Mouse (Mus musculus): ENCODE measurements at regions not wholly inside any gene's neighbourhood (a gene's known extent, or its start where the extent isn't known, plus 50 kb on each side); places are given as distances from the start of the nearest gene placed in this dataset.

DNA sequence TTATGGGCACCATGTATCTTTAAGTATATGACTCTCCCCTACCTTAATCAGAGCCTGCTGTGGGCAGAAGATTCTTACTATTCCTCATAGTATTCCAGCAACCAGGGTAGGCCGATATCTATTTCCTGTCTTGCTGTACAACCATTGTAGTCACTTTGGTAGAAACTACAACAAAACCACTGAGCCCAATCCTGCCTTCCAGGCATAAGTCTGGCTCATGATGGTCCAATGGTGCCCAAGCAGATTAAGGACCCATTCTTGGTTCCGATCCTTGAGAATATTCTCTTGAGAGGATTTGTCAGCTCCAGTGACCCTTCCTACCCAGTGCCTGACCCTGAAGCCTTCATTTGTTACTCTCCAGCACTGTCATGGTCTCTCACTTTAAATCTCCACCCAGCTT is 102.9 kb upstream of the Mylip start:
- DNase-seq = no peak

DNA sequence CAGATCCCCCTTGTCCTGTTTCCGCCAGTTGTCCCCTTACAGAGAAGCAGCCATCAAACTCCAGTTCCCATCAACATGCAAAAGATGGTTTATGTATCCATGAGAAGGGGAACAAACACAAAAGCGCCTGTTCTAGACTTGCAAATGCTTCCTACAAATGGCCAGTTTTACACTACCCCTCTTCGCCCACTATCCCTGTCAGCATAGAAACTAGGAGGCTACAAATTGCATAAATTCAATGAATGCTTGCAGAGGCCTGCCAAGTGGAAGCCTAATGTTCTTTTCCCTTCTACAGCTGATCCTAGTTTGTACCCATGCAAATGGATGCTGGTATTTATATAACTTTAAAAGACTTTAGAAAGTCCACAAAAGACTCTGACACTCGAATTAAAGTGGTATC is 102.3 kb upstream of the Mylip start:
- DNase-seq = no peak

DNA sequence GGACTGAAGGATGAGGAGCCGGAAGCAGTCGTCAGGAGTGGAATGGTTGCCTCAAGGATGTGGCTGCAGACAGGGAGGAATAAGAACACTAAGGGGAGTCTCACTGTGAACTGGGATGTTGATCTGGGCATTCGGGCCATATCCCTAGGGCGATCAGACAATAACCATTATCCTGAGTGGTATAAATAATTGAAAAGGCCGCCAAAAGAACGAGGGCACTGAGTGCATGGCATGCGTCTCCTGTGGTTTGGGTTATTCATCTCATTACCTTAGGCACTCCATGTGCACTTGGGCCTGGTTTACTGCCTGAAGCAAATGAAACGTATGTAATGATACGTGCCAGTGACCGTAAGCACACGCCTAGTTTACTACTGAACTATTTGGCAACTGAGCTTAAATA is 99.6 kb upstream of the Mylip start:
- DNase-seq = no peak

DNA sequence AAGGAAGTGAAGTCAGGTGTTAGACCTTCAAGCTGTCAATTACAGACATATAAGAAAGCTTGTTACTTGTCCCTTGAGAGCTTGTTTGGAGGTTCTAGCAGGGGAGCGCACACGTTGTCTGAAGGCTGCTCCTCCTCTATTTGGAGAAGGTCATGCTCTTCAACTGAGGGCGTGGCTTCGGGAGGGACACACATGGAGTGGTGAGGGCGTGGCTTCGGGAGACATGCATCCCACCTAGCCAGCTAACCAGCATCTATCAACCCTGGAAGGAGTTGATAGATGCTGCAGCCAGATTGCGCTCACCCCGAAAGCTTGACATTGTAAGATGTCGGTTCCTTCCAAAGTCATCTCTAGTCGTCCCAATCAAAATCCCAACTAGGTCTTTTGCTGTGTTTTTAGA is 94.9 kb upstream of the Mylip start:
- DNase-seq = no peak

DNA sequence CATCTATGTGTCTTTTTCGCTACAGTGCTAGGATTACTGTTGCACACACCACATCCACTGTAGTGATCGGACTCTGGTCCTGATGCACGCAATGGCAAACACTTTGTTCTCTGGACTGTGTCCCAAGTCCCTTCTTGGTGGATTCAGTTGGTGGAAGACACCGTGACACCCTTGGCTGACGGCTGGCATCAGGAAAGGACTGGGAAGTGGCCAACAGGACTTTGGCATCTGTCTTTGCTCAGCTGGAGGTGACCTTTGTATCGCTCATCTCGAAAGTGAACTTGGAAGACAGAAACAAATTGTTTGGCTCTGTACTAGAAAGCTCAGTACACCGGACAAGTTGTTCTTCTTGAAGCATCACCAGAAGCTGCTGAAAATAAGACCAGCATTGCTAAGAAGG is 88.9 kb upstream of the Mylip start:
- DNase-seq = no peak

DNA sequence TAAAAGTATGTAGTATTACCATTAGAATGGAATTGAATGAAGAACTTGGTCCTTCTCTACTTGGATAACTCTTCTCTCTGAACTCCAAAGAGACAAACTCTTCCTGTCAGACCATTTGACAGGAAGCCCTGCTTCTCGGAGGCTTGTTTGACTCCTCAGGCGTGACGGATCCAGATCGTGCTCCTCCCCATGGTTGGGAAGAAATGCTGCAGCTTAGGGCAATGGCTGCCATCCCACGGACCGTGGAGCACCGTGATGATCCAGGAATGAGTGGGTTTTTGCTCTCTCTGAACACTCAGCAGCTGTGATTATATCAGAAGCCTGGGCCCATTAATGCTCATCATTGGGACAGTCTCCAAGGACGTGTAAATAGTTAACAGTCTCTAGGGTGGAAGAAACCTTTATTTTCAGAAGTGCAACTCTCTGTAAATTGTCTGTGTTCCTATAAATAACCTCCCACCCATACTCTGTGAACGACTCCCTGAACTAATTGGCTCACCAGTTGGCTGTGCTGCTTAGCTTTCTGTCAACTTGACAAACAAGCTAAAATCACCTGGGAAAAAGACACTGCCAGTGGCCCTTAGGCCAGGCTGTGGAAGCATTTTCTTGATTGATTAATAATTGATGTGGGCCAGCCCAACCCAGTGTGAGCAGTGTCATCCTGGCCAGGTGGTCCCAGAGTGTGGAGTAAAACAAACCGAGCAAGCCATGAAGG is 88.2 kb upstream of the Mylip start:
- no peak for DNase-seq

DNA sequence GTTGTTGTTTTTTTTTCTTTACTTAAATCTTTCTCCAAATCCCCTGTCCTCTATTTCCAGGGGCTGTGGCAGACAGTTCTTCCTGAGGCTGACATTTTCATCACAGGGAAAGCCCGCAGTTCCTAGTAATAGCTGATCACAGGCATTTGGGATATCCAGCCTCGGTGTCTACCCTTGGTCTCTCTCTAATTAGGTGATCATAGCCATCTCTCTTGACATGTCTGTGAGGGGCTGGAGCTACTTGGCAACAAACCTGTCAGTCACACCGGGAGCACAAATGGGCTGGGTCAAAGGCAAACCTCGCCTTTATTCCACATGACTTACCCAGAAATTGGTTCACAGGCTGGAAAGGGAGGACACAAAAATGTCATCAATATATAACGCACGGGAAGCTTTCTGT is 86.7 kb upstream of the Mylip start:
- no peak for DNase-seq

DNA sequence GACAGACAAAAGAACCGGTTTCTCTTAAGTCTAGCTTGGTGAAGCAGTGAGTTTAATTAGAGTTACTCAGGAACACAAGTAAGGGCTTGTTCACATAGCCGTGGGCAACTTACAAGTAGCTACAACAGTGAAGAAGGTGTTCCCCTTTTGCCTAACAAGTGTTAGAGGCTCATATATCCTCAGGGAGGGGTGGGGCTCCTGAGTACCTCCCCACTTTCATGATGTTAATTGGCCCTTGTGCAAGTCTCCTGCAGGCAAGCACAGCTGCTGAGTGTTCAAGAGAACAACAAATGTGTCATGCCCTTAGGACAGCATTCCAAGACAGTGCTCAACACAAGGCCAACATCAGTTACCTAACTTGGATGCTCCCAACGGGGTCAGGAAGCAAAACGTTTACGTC is 83.4 kb upstream of the Mylip start:
- no peak for DNase-seq

DNA sequence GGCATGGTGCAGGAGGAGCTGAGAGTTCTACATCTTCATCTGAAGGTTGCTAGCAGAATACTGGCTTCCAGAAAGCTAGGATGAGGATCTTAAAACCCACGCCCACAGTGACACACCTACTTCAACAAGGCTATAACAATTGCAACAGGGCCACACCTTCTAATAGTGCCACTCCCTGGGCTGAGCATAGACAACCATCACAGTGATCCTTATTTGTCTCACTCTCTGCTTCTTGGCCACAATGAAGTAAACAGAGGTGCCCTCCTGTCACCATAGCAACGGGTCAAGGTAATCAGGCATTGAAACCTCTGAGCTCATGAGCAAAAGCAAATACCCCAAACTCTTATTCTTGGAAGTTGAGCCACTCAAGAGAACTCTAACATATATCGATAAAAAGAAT is 82.3 kb upstream of the Mylip start:
- DNase-seq = no peak

DNA sequence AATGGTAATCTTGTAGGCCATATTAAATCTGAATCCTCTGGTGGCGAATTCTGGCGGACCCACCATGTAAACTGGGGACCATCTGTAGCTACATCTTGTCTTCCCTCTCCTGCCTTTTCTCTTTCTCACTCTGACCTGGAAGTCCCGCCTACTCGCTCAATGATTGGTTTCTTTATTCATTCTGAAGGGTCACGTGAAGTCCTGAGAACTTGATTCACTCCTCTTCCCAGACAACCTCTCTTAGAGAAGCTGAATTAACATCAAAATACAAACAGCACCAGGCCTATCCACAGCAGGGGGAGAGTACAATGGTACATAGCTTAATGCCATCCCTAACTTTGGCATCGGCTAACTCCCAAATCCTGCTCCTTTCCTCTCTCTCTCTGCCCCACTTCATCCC is 69.9 kb upstream of the Mylip start:
- DNase-seq = no peak

DNA sequence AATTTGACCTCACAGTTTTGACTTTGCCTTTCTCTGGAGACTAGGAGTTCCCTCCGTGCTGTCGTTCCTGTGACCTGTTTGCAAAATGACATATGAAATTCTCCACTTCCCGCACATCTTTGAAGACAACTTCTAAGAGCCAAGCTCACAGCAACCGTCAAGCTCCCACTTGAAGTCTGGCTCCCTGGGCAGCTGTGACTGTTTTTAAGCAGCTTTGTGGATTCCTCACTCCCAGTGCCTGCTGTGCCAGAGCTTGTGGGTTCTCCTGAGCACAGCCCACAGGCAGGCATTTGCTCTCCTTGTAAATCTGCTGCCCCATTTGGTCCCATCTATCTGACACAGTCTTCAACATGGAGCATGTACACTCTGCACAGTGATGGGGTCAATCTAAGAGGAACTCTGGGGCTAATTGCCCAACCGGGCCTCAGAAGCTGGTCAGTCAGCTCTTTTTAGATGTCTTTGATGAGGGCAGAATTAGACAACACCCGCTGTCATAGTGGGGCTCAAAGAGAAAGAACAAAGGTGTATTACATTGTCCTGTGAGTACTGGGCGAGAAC is 63.7 kb upstream of the Mylip start:
- DNase-seq = no peak

DNA sequence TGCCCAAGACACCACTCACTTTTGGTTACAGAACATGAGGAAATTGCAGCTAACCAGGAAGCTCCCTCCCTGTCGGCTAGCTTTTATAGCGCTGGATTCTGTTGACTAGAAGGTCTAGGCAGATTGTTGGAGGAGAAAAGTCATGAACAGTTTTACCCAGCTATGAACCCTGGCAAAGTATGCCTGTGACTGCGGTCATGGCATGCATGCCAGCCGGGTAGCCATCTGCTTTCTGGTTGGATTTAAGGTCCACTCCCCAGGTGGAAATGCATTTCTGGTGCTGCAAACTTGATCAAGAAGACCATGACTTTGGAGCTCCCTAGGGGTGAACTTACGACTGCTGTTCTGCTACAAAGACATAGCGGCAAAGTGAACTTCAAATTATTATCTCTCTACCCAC is 62.8 kb upstream of the Mylip start:
- no peak for DNase-seq

DNA sequence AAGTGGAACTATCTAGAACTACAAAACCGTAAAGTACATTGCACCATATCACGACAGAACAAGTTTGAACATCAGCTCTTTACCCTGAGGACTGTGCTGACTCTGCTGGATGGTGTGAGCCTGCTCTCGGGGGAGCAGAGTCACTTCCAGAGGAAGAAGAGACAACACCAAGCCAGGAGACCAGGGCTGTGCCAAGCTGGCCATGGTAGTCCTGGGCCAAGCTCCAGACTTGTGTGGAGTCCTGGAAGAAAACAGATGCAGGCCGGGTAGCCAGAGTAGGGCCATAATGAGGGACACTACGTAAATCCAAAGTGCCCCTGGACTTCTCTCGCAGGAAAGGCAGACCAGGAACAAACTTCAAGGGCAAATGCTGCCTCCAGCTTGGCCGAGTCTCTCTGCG is 59.0 kb upstream of the Mylip start:
- no peak for DNase-seq

DNA sequence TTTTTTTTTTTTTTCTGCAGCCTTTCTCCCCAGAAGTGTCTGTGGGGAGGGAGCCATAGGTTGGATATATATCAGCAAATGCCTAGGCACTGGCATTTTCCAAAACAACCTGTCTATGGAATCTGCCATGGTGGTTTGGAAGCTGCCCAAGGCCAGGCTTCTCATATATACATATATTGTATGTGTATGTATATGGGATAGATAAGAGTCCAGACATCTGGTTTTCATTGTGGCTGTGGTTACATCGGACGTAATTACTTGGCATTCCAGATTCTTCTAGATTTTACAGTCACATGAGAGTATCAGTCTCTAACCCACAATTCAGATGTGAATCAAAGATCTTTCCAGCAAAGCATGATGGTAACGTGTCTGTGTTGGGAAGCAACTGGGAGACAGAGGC is 57.5 kb upstream of the Mylip start:
- no peak for DNase-seq

DNA sequence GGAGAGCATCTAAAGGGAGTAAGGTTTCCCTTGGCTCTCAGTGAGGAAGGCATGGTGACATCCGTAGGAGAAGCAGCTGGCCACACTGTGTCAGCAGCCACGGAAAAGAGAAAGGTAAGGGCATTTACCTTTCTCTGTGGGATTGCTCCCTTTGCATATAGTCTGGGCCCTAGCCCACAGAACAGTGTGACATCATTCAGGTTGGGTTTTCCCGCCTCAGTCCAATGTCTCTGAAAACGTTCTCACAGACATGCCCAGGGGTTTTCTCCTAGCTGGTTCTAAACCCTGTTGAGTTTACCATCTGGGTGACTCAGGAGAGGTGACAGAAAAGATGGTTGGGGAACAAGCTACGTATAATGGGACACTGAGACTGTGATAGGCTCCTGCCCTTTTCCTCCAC is 55.9 kb upstream of the Mylip start:
- no peak for DNase-seq

All from cerebellum, adult 11 months (tissue).